Mouse (Mus musculus) skeletal muscle tissue, adult 2 months (tissue): ENCODE measurements around the gene Krtap3-3.
"Not testable (repeated sequence)": the region's sequence is repeated elsewhere in the genome, so short reads cannot be mapped to it uniquely, and the experiment has no call there.

Experiments
- DNase-seq: peaks from one replicate; pipeline ENCODE4 v3.0.0-alpha.2; 2012; ENCODE audit warnings: low read depth, low spot score

Gene Krtap3-3

GRCm38 (mm10) chr11:99550765-99551164 lies at the start of gene Krtap3-3:
Gene Krtap3-3, minus strand, starts transcription at chr11:99550865.
- DNase-seq = no peak

GRCm38 (mm10) chr11:99597742-99598141 lies 47.1 kb upstream of the Krtap3-3 start, which contains the start of gene Krtap9-3:
Gene Krtap9-3, minus strand, starts transcription at chr11:99598105.
- not testable (repeated sequence) for DNase-seq

- no peak for DNase-seq
These were observed 40.3 kb upstream of the Krtap3-3 start, which contains the start of gene Krtap1-3 for GRCm38 (mm10) chr11:99590981-99591380. Gene Krtap1-3, minus strand, starts transcription at chr11:99591339.

GRCm38 (mm10) chr11:99585096-99585495 lies 34.4 kb upstream of the Krtap3-3 start:
- no peak for DNase-seq

GRCm38 (mm10) chr11:99583245-99583704 lies 32.6 kb upstream of the Krtap3-3 start, which contains the start of gene Krtap1-4:
Gene Krtap1-4, minus strand, starts transcription at chr11:99583654.
- no peak for DNase-seq

- DNase-seq = no peak
These were observed 30.9 kb upstream of the Krtap3-3 start for GRCm38 (mm10) chr11:99581564-99581963.

- DNase-seq = no peak
These were observed 30.4 kb upstream of the Krtap3-3 start for GRCm38 (mm10) chr11:99581051-99581450.

- DNase-seq = no peak
These were observed 30.0 kb upstream of the Krtap3-3 start, which contains the start of gene Krtap1-5 for GRCm38 (mm10) chr11:99580636-99581035. Gene Krtap1-5, minus strand, starts transcription at chr11:99581016.

- peak; percentile 5 for DNase-seq
These were observed 23.4 kb upstream of the Krtap3-3 start for GRCm38 (mm10) chr11:99574106-99574505.

- DNase-seq = no peak
These were observed 22.5 kb upstream of the Krtap3-3 start for GRCm38 (mm10) chr11:99573164-99573563.

- no peak for DNase-seq
These were observed 15.9 kb upstream of the Krtap3-3 start, which contains the start of gene Krtap3-1 for GRCm38 (mm10) chr11:99566530-99566929. Gene Krtap3-1, minus strand, starts transcription at chr11:99566630.

- no peak for DNase-seq
These were observed 11.9 kb upstream of the Krtap3-3 start for GRCm38 (mm10) chr11:99562580-99562979.

- DNase-seq = no peak
These were observed 8.7 kb upstream of the Krtap3-3 start, which contains the start of gene Gm11939 for GRCm38 (mm10) chr11:99559366-99559765. Gene Gm11939, minus strand, starts transcription at chr11:99559466.

- DNase-seq = no peak
These were observed 7.5 kb upstream of the Krtap3-3 start for GRCm38 (mm10) chr11:99557976-99558745.

GRCm38 (mm10) chr11:99556753-99557152 lies 6.1 kb upstream of the Krtap3-3 start, which contains the start of gene Krtap3-2:
Gene Krtap3-2, minus strand, starts transcription at chr11:99556853.
- no peak for DNase-seq

- no peak for DNase-seq
These were observed 5.5 kb upstream of the Krtap3-3 start for GRCm38 (mm10) chr11:99556195-99556594.

GRCm38 (mm10) chr11:99547892-99548291 lies 2.8 kb downstream of the Krtap3-3 start:
- DNase-seq = no peak

- no peak for DNase-seq
These were observed 10.9 kb downstream of the Krtap3-3 start for GRCm38 (mm10) chr11:99539721-99540120.

- no peak for DNase-seq
These were observed 29.3 kb downstream of the Krtap3-3 start, which contains the start of gene Krt39 for GRCm38 (mm10) chr11:99521288-99521860. Gene Krt39, minus strand, starts transcription at chr11:99521338.

- DNase-seq = no peak
These were observed 36.6 kb downstream of the Krtap3-3 start for GRCm38 (mm10) chr11:99514098-99514497.
